Mouse (Mus musculus): ENCODE results near the gene Mylk.

Gene Mylk

DNA sequence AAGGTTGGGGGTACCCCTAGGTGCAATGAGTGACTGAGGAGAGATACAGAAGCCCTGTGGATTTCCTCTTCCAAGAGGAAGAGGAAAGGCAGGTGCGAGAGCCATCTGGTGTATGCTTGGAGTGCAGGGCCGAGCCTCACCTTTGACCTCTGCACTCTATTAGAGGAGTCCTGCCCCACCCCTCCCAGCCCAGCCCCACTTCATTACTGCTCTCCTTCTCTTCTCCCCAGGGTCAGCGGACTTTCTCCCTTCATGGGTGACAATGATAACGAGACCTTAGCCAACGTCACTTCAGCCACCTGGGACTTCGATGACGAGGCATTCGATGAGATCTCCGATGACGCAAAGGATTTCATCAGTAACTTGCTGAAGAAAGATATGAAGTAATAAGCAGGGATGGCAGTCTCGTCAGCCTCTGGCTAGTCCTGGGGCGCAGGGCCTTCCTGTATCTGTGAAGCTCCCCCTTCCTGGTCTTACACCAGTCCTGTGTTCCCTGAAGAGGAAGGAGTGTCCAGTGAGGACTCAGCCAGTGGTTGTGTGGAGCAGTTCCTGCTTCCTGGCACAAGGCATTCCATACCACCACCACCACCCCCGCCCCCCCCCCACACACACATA is 241.3 kb downstream of the Mylk start:
- 95% methylated on average over 13 of the region's 13 CpGs for WGBS

DNA sequence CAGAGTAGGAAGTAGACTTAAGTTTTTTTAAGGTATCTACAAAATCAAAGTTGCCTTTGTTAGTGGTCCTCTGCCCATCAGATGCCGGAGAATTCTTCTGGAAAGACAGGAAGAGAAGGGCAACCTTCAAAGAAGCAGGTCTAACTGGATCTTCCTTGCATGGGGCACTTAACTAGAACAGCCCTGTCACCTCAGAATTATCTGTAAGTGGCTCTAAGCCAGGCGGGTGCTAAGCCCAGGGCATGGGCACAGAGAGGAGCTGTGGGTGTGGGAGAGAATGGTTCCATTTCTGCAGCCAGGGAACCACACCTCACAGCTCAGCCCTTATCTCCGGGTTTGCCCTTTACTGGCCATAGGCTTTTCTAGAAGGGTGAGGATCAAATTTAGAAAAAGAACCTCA is 246.4 kb downstream of the Mylk start:
- 87% methylated on average over 3 of the region's 3 CpGs for WGBS

DNA sequence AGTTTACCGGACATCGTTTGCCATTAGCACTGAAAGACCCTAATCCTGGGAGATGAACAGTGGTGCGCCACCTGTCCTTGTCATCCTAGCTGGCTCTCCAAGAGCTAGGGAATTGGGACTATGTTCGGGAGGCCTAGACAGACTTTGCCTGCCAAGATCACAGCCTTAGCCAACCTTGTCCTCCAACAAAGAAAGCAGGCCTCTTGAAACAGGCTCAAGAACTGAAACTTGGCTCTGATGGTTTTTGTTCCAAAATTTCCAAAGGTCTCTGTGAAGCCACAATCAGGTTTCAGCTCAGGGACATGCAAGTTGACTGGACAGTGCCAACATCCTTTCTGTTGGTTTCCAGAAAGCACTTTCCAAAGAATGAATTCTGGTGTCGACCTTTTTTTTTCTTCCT is 247.8 kb downstream of the Mylk start:
- 80% methylated on average over 5 of the region's 5 CpGs for WGBS

DNA sequence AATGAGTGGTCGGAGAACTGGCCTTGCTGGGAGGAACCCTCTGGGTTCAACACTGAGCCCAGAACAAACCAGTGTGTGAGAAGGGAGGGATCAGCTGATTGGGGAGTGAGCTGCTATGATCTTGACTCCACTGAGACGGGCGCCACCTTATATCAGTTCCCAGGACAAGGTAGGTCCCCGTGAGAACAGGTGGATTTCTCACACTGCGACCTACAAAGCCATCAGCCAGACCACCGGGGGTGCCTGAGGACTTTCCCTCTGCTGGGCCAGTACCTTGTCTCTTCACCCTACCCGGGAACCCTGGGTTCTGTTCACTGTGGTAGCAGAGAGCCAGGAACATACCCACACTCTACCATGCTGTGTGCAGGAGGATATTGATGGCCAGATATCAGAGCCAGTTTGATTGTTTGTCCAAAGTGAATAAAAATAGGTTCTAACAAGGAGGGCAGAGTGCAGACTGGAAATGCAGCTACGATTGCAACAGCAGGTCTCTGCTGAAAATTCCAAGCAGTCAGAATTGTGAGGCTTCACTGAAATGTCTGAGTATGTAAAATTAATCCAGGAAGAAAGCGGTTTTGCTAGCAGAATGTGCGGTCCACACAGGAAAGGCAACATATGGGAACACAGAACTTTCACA is 248.8 kb downstream of the Mylk start:
- WGBS, result 75% methylated on average over 10 of the region's 10 CpGs

DNA sequence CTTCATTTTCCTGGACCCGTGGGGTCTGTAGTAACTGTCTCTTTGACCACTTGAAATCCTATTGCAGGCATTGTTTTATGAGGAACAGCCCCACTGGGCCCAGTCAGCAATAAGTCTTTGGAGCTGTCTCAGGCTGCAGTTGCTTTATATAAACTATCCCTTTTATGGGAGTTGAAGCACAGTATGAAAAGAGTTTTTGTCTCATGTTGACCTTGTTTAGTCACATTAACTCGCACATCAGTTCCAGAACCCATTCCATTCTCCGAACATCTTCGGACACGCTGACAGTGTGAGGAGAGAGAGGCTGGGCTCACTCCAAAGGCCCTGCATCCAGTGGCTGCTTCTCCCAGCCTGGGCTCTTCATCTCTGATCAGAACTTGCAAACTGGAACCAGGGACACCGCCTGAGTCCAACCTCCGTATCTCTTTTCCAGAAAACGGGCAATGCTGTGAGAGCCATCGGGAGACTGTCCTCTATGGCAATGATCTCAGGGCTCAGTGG is 249.7 kb downstream of the Mylk start:
- 69% methylated on average over 9 of the region's 9 CpGs for WGBS

DNA sequence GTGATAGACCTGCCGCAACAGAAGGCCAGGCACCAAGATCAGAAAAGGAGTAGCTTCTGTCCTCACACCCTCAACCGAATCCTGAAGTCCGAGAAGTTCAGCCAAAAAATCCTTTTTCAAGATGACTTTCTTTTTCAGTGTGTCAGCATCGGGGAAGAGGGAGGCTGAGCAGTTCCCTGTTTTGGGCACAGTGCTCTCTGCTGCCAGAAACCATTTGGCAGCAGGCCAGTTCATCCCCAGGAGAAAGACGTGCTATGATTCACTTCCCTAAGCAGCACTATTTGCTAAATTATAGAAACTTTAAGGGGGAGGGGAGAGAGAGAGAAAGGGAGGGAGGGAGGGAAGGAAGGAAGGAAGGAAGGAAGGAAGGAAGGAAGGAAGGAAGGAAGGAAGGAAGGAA is 251.1 kb downstream of the Mylk start:
- 19% methylated on average over 5 of the region's 5 CpGs for WGBS

DNA sequence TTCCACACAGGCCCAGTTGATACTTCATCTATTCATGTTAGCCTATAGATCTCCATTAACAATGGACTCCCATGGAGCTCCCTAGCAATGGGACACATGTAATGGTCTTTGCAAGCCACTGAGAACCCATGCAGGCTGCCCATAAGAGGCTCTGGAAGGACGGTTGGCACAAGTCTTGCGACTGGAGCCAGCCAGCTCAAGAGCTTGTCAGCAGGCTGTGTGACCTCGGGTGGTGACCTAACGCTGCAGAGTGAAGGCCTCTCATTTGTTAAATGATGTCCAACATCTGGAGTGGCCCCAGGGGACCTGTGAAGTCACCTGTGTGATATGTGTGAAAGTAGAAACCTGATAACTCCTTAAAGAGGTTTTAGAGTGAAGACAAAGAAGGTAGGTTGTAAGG is 252.0 kb downstream of the Mylk start:
- WGBS, result 78% methylated on average over 4 of the region's 4 CpGs

DNA sequence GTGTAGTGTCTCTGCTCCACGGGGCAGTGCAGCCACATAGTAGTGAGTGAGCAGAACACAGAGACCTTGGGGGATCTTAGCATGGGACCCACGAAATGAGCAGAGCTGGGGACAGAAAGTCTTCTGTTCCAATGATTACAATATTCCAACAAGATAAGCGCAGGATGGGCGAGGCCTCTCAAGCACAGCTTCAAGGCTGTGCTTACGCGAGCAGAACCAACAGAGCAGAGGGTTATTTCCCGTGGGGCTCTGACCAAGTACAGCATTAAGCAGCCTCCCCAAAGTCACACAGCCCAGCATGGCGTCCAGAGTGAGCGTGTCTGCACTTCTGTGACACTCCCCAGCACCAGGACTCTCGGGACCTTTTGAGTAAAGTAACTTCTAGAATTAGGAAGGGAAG is 252.6 kb downstream of the Mylk start:
- 85% methylated on average over 10 of the region's 10 CpGs for WGBS

DNA sequence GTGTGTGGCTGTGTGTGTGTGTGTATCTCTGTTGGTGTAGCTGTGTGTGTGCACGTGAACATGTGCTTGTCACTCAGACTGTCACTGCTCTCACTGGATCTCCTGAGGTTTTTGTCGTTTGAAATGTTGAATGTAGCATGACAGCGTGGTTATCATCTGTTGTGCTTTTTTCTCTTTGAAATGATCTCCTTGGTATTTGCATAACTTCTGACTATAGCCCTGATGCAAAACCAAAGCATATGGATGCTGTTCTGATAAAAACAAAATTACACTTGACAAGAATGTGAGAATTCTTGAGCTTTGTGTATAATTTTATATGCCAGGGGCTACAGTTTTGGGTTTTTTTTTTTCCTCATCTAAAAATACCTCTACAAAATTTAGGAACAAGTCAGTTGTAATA is 254.0 kb downstream of the Mylk start:
- 63% methylated on average over 3 of the region's 3 CpGs for WGBS

DNA sequence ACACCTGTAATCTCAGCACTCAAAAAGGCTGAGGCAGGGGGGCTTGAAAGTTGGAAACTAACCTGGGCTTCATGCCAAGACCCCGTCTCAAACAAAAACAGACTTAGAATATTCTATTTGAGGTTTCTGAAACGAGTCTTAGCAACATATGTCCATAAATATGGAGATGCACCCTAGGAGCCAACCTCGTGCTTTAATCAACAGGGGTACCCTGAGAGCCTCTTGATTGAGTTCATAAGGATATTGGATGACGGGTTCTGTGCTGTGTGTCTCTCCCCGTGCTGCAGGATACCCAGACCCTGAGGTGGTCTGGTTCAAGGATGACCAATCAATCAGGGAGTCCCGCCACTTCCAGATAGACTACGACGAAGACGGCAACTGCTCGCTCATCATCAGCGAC is 255.0 kb downstream of the Mylk start:
- WGBS, result 34% methylated on average over 11 of the region's 11 CpGs

DNA sequence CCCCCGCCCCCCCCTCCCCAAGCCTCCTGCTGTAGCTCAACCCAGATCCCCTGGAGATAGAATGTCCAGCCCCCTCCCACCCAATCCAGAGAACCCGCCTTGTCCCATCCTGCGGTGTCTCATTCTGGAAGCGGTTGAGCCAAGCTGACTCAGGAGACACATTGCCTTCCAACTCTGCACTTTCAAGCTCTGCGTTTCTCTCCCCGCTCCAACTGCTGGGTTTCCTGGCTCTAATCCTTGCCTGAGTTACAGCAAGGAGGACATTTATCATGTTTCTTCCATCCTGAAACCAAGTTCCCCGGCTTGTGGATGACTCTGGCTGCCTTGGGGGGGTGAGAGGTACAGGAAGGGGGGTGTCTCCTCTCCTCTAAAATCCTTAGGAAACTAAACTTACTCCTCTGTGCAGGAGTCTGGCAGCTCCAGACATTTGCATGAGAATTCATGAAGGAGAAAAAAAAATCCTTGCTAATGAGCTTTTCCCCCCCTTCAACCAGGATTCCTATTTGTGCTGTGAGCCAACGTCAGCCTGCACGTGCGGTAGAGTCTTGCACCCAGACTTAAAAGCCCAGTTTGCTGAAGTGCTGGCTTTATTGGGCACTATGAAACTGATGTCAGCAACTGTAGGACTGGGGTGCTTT is 256.0 kb downstream of the Mylk start:
- WGBS, result 10% methylated on average over 10 of the region's 10 CpGs

DNA sequence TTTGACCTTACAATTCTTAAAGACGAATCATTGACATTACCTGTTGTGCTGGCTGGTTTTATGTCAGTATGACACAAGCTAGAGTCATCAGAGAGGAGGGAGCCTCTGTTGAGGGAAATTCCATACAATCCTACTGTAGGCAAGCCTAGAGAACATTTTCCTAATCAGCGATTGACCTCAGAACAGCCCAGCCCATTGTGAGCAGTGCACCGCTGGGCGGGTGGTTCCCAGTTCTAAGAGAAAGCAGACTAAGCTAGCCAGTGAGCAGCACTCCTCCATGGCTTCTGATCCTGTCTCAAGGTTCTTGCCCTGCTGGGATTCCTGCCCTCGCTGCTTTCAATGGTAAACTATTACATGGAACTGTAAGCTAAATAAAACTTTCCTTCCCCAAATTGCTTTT is 259.3 kb downstream of the Mylk start:
- 87% methylated on average over 5 of the region's 5 CpGs for WGBS

DNA sequence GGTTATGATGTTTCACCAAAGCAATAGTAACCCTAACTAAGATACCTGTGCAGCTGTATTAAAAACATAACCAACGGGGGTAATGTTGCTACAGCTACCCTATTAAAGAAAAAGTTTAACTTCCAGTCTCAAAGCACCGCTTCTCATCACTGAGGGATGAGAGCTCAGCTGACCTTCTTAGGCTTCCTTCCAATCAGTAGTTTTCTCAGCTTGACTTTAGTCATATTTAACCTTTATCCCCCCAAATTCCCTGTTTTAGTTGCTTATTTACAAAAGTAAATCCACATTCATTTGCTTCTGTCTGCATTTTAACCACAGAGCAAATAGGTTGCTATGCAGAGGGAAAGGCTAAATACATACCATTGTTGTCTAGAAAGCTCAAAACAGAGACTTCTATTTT is 259.7 kb downstream of the Mylk start:
- 87% methylated on average over 2 of the region's 2 CpGs for WGBS

DNA sequence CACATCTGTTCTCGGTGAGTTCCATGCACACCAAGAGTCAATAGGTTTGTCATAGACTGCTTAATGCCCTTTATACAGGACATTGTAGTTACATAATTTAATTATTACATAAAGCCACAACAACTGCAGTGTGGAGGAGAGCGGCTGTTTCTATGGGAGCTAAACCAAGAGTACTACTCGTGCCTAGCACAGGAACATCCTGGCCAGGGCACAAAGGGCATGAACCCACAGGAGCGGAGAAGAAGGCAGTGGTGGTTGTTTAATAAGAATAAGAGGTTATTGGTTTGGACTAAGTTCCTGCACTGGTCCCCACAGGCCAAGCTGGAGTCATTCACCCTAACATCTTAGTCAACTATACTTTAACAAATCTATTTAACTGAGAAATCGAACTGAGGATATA is 261.2 kb downstream of the Mylk start:
- WGBS, result 85% methylated on average over 5 of the region's 5 CpGs

DNA sequence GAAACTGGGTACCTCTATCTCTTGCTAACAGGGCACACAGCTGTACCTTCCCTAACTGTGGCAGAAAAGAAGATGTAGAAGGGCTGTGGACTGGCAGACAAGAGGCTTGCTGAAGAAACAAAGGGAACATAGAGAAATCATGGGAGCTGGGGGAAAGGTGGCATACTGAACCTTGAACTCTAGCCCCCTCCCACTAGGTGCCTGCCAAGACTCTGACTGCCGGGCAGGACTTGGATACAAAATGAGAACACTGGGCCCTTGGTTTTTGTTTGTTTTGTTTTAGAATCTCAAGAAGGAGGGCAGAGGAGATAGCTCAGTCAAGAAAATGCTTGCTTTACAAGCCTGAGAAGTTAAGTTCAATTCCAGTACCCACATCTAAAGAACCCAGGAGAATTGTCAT is 262.4 kb downstream of the Mylk start:
- WGBS, result 68% methylated on average over 1 of the region's 1 CpGs

DNA sequence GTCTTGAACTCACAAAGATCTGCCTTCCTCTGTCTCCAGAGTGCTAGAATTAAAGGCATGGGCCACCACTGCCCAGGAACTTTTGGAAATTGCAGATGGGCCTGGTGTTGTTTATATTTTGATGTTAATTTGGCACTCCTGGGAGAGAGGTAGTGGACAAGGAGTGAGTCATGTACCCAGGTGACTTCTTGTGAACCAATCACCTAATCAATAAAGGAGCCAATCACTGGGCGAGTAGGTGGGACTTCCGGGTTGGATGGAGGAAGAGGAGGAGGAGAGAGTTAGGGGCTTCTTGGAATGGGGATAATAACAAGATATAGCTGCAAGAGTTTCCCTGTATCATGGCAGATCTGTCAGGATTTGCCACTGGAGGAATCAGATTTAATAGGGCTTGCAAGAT is 268.5 kb downstream of the Mylk start:
- WGBS, result 90% methylated on average over 2 of the region's 2 CpGs

DNA sequence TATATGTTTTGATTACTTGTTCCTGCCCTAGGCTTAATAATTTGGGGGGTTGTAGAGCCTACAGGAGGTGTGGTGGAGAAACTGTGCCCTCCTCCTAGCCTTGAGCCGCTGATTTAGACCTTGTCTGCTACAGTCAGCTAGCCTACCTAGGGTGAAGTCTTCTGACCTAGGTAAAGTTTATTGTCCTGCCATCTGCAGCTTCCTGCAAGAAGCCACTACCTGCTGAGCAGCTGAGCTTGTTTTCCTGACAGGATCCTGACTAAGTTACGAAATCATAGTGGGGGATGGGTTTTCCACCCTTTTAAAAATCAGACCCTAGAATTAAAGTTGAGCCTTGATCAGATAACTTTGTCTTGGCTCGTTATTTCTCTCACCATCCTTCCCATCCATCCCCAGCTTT is 271.5 kb downstream of the Mylk start:
- WGBS, result 78% methylated on average over 3 of the region's 3 CpGs

DNA sequence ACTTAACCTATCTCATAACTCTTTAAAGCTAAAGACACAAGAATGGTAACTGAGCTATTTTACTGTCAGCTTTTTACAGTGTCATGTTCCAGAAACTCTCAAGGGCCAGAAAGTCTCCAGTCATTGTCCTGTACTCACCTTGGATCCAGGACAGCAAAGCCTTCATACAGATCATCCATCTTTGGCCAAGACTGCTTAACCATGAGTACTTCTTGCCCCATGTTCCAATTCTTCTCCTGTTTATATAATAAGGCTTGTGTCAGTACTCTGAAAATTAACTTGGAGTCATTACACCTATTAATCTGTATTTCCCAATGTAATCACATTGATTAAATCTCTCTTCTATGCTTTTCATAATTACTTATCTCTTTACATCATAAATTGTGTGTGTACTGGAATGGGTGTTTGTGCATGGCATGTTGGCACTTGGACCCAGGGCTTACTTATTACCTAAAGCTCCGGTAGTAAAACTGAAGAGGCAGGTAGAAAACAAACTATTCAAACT is 273.5 kb downstream of the Mylk start:
- WGBS, result 95% methylated on average over 1 of the region's 1 CpGs

DNA sequence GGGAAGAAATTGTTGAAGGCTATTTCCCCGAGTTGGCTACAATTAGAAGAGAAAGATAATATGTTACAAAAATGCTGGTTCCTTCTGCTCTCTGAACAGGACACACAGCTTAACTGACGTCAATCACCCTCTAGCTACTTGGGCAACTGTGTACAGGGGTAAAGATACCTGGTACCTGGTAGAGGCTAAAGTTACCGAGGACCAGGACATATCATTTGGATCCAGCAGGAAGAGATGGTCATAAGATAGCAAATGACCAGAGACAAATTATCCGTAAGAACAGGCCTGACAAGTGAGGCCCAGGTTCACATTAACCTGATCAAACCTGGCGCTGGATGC is 276.9 kb downstream of the Mylk start:
- 47% methylated on average over 5 of the region's 5 CpGs for WGBS

DNA sequence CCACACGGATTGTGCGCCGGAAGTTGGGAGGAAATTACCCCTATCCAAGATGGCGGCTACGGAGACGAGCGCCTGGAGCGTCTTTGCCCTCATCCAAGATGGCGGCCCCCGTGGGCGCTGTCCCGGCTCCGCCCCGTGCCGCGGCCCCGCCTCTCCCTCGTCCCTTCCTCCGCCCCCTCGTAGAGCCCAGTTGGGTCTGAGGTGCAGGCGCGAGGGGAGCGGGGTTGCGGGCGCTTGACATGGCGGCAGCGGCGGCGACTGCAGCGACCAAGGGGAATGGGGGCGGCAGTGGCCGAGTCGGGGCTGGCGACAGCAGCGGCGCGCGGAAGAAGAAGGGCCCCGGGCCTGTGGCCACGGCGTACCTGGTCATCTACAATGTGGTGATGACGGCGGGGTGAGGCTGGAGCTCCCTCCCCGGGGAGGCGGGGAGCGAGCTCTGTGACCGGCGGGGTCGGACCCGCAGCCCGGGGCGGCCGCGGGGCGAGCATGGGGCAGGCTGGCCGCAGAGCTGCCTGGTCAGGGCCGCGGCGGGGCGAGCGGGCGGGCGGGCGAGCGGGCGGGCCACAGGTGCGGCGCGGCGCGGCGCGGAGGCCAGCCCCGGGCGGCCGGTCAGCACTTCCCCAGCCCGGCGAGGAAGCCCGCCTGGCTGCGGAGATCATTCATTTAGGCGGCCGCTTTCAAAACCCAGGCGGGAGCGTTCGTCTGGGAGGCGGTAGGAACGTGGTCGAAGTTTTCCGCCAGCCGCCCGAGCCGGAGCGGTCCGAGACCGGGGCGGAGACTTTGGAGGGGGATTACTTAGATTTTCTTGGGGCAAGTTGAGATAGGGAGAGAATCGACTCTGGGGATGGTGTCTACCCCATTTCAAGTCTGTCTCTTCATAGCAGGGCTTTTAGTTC is 277.5 kb downstream of the Mylk start, which contains the start of gene Hacd2:
TSS of gene Hacd2 (plus strand) at position 187 of the 896 bp plus-strand sequence.
- WGBS, result under 1% methylated on average over 93 of the region's 97 CpGs

DNA sequence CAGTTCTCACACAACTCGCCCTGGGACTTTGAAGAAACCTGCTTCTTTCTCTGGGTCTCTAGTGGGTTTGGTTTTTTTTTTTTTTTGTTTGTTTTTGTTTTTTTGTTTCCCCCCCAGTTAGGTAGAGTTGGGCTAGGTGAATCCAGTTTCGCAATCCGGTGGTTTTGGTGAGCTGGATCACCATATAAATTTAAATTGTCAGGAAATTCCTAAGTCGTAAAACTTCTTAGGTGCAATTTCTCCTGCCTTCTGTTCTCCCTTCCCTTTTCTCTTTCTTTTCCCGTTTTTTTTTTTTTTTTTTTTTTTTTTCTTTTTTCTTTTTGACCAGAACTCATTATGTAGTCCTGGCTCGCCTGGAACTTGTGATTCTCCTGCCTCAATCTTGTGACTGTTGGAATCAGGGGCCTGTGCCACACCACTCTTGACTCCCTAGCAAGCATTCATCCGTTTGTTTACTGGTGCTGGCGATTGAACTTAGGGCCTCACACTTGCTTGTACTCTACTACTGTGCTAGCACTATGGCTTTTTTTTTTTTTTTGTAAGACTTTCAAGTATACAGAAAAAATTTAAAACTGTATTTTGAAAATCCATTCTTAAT is 278.2 kb downstream of the Mylk start:
- 18% methylated on average over 8 of the region's 8 CpGs for WGBS

DNA sequence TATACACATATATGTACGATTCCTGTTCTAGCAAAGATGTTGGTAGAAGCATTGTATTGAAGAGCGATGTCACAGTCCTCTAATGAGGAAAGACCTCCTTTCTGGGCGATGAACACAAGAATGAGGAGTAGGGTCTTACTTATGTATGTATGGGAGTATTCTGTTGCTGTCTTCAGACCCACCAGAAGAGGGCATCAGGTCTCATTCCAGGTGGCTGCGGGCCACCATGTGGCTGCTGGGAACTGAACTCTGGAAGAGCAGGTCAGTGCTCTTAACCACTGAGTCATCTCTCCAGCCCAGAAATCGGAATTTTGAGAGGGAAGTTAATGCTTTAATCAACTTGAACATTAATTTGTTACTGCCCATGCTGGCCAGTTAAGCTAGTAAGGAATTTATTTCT is 279.3 kb downstream of the Mylk start:
- WGBS, result 94% methylated on average over 5 of the region's 5 CpGs

All from cerebral cortex, adult 2 months (tissue).